Mouse (Mus musculus): ENCODE measurements around the gene Tmem87a.

DNA sequence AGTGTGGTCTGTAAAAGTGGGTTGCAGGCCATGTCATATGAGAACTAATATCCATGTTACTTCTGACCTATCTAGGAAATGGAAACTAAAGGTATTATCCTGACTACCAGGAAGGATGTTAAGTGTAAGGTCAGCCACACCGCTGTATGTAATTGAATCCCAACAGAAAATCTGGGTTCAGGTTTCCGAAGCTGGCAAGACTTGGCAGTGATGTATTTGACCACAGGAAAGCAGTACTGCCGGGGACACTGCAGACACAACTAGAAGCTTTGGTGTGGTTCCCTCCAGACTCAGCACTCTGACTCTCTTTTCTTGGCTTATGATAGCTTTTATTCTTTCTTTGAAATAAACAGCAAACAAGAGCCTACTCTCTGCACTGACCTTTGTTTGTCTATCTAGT lies 37.4 kb downstream of the Tmem87a start:
- TF ChIP-seq CTCF (conservative IDR thresholded peaks at IDR 0.05; ENCODE audit: insufficient read depth, insufficient read length, low read depth, low read length) (no peak), POLR2A (IDR thresholded peaks at IDR 0.05; ENCODE audit: low read depth, low read length) (no peak)

Measured in kidney, adult 2 months (tissue).